Mouse (Mus musculus) adrenal gland (tissue): Measurements from ENCODE around the gene Chchd6.

Source experiments
- intact Hi-C: fragments of 180-260 bp; cut with DNase I; formaldehyde crosslinking; loops from one replicate; pipeline ENCODE4 v1.15.1; 2025

Gene Chchd6

GRCm38 (mm10) chr6:89338733-89339132, 256.7 kb downstream of the Chchd6 start:
- intact Hi-C loops, result no loop called here

- intact Hi-C loops, result no loop called here
Observed at GRCm38 (mm10) chr6:89337574-89337973, 257.9 kb downstream of the Chchd6 start.

GRCm38 (mm10) chr6:89333964-89334702, 261.3 kb downstream of the Chchd6 start:
- intact Hi-C loops, result no loop called here
